Mouse (Mus musculus) spleen, adult 2 months (tissue): ENCODE results near the gene Plcg2.

ENCODE experiments used
- CTCF ChIP-seq: fragments of 200-500 bp; IDR thresholded peaks from 2 replicates; pipeline ENCODE4 v1.5.1; 2011; ENCODE audit warnings: mild to moderate bottlenecking, inconsistent platforms; ENCODE audit not compliant: insufficient read depth, insufficient read length, insufficient replicate concordance; ENCODE audit errors: extremely low read depth
- POLR2A ChIP-seq: fragments of 200-500 bp; IDR thresholded peaks from 2 replicates; pipeline ENCODE4 v1.6.1; 2011; ENCODE audit warnings: low read depth, low read length, inconsistent platforms

GRCm38 (mm10) chr8:117454516-117455116, 43.5 kb upstream of the Plcg2 start:
- no peak for TF ChIP-seq CTCF
- TF ChIP-seq POLR2A = no peak
